In genomic region chr3:154597561-154597960, GRCm38 (mm10) we compare ENCODE assay signal across 8 mouse cellular contexts. TPM values are rescaled to one million over a fixed set of nuclear protein-coding genes. Genes with fewer than 3 reads are reported as not detected.
DNase-seq lines count a peak whose midpoint lies in the region; ATAC-seq and TF ChIP-seq lines count a peak whose summit lies in the region.

No protein-coding gene starts in this region.

- peak overlapping the region; percentile 91 for H3K9ac ChIP-seq in heart, embryonic 15.5 days
- H3K9ac ChIP-seq in hindbrain, embryonic 16.5 days (ENCODE audit: low read depth, low read length): peak overlapping the region; percentile 86
- peak overlapping the region; percentile 75 for H3K9ac ChIP-seq in liver, embryonic 12.5 days

- H3K36me3 ChIP-seq in heart, embryonic 15.5 days: peaks cover 17% of the 10 kb centered on the region
- H3K36me3 ChIP-seq in hindbrain, embryonic 16.5 days (ENCODE audit: control insufficient read depth, insufficient read depth, low read length): peaks cover 6% of the 10 kb centered on the region
- H3K36me3 ChIP-seq in liver, embryonic 12.5 days: peaks cover 17% of the 10 kb centered on the region

- no peaks in the 10 kb centered on the region for H3K9me3 ChIP-seq in heart, embryonic 15.5 days (replicated peaks)
- H3K9me3 ChIP-seq in hindbrain, embryonic 16.5 days (ENCODE audit: control insufficient read depth, low read length): no peaks in the 10 kb centered on the region
- H3K9me3 ChIP-seq in liver, embryonic 12.5 days (replicated peaks): no peaks in the 10 kb centered on the region

- no peak for DNase-seq in heart, postnatal 36 days
- DNase-seq in right cerebral cortex, adult 18-20 months: no peak
- no peak for DNase-seq in thymus, postnatal 36 days

- H3K4me2 ChIP-seq in heart, embryonic 15.5 days: peak overlapping the region; percentile 78
- peak overlapping the region; percentile 67 for H3K4me2 ChIP-seq in hindbrain, embryonic 16.5 days (ENCODE audit: low read length)
- peak overlapping the region; percentile 82 for H3K4me2 ChIP-seq in liver, embryonic 12.5 days

- ATAC-seq in heart, embryonic 15.5 days (replicated peaks; ENCODE audit: insufficient number of reproducible peaks, insufficient read depth, low FRiP score, low read depth): no peak
- no peak; the same call in 1 of the 2 replicates for ATAC-seq in hindbrain, embryonic 16.5 days
- ATAC-seq in liver, embryonic 12.5 days: peak; percentile 8
- ATAC-seq in activated CD4-positive, CD25-positive, alpha-beta regulatory T cell, adult 4 months: no peak

- H3K27ac ChIP-seq in heart, embryonic 15.5 days: peak overlapping the region; percentile 98
- H3K27ac ChIP-seq in bone marrow macrophage, adult 2 months (ENCODE audit: insufficient read depth, low read depth, low read length): no peak overlapping the region
- H3K27ac ChIP-seq in hindbrain, embryonic 16.5 days (ENCODE audit: low read depth, low read length): peak overlapping the region; percentile 92; the same call in 1 of the 2 replicates
- H3K27ac ChIP-seq in liver, embryonic 12.5 days: peak overlapping the region; percentile 72

- TF ChIP-seq POLR2A in bone marrow macrophage, adult 2 months (IDR thresholded peaks at IDR 0.05; ENCODE audit: borderline replicate concordance, low read depth, low read length): no peak

- H3K4me3 ChIP-seq in heart, embryonic 15.5 days: peak overlapping the region; percentile 98
- peak overlapping the region; percentile 83 for H3K4me3 ChIP-seq in bone marrow macrophage, adult 2 months (ENCODE audit: insufficient read depth, low read length)
- H3K4me3 ChIP-seq in hindbrain, embryonic 16.5 days (ENCODE audit: low read length): peak overlapping the region; percentile 79
- peak overlapping the region; percentile 81 for H3K4me3 ChIP-seq in liver, embryonic 12.5 days

- whole genome bisulfite sequencing in heart, embryonic 15.5 days: 35% methylated on average over 7 of the region's 7 CpGs
- 34% methylated on average over 7 of the region's 7 CpGs for WGBS in hindbrain, embryonic 16.5 days
- 39% methylated on average over 7 of the region's 7 CpGs for WGBS in liver, embryonic 12.5 days (ENCODE audit: insufficient replicate concordance)

- intact Hi-C loops in heart, postnatal 36 days (cut with DNase I): loop anchor here (5.0 to 10.0 kb wide), 2 partner anchors 495 to 653 kb away; partner anchors contain the start of genes Acadm, Fpgt and Lrriq3

- no peak for TF ChIP-seq CTCF in bone marrow macrophage, adult 2 months (IDR thresholded peaks at IDR 0.05; ENCODE audit: low read depth, low read length)

- no peaks in the 10 kb centered on the region for H3K27me3 ChIP-seq in heart, embryonic 15.5 days
- no peaks in the 10 kb centered on the region for H3K27me3 ChIP-seq in hindbrain, embryonic 16.5 days (replicated peaks; ENCODE audit: control insufficient read depth, insufficient read depth, low read length)
- H3K27me3 ChIP-seq in liver, embryonic 12.5 days (replicated peaks): no peaks in the 10 kb centered on the region

- peaks cover 10% of the 10 kb centered on the region for H3K4me1 ChIP-seq in heart, embryonic 15.5 days (replicated peaks)
- 0 out of 2 replicates have a peak, but pooled peaks cover 2% of the 10 kb centered on the region for H3K4me1 ChIP-seq in bone marrow macrophage, adult 2 months (ENCODE audit: control insufficient read depth, insufficient read depth, low read length)
- H3K4me1 ChIP-seq in hindbrain, embryonic 16.5 days (ENCODE audit: control insufficient read depth, insufficient read depth, low read depth, low read length): peaks cover 3% of the 10 kb centered on the region; the same call in 1 of the 2 replicates
- peaks cover 10% of the 10 kb centered on the region for H3K4me1 ChIP-seq in liver, embryonic 12.5 days

RNA-seq across cellular contexts. Expression of gene Tyw3, which starts 0.7 kb away (rescaled TPM):
- polyA plus RNA-seq in heart, embryonic 15.5 days (2015; fragmentation: Nextera tagmentation; extraction: Ambion mirVana): 8.1 and 10.0 TPM in 2 replicates
- 1 to 10 TPM; 3.4 to 4.8 TPM for total RNA-seq in heart, postnatal 36 days (2021)
- 3.8 and 3.9 TPM in 2 replicates for polyA plus RNA-seq in bone marrow macrophage, adult 2 months (2012; ENCODE audit: insufficient read depth, insufficient read length, missing spikeins)
- polyA plus RNA-seq in hindbrain, embryonic 16.5 days (2015; fragmentation: Nextera tagmentation; extraction: Ambion mirVana): 10.7 and 17.0 TPM in 2 replicates
- polyA plus RNA-seq in liver, embryonic 12.5 days (2016; fragmentation: Nextera tagmentation; extraction: Ambion mirVana): 6.5 and 7.3 TPM in 2 replicates
- 1 to 10 TPM; 4.7 to 9.8 TPM for polyA plus RNA-seq in activated CD4-positive, CD25-positive, alpha-beta regulatory T cell, adult 4 months (2017; shearing (Covaris generic))

RNA-seq across cellular contexts. Expression of gene Cryz, which starts 1.1 kb away (rescaled TPM):
- polyA plus RNA-seq in heart, embryonic 15.5 days (2015; fragmentation: Nextera tagmentation; extraction: Ambion mirVana): 9.2 and 9.6 TPM in 2 replicates
- 10 to 100 TPM; 17.5 to 18.2 TPM for total RNA-seq in heart, postnatal 36 days (2021)
- polyA plus RNA-seq in bone marrow macrophage, adult 2 months (2012; ENCODE audit: insufficient read depth, insufficient read length, missing spikeins): 6.5 and 11.8 TPM in 2 replicates
- 10.7 and 11.9 TPM in 2 replicates for polyA plus RNA-seq in hindbrain, embryonic 16.5 days (2015; fragmentation: Nextera tagmentation; extraction: Ambion mirVana)
- 13.5 and 14.8 TPM in 2 replicates for polyA plus RNA-seq in liver, embryonic 12.5 days (2016; fragmentation: Nextera tagmentation; extraction: Ambion mirVana)
- 1 to 10 TPM; 1.3 to 3.1 TPM for polyA plus RNA-seq in activated CD4-positive, CD25-positive, alpha-beta regulatory T cell, adult 4 months (2017; shearing (Covaris generic))
